Mouse (Mus musculus): Measurements from ENCODE around the gene Paqr3. TPM values are rescaled to one million over a fixed set of nuclear protein-coding genes. Genes with fewer than 3 reads are reported as not detected.

Gene Paqr3
- total and polyA plus RNA-seq, 3 experiments = 3.4 to 6.1 (median 4.2) TPM

DNA sequence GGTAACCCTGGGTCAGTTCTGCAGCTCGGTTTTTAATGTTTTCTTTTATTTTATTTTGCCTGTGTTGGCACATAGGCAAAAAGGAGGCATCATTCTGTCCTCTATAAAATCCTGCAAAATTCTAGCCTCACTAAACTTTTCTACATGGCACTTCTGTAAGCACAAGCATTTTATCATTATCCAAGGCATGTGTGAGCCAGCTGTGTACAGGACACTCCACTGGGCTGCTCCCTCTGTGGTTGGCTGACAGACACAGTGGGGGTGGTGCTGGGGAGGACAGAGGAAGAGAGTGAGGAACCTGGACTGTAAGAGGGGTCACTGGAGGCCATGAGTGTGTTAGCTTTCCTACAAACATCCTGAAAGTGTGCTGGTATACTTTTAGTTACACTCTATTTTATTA lies 49.4 kb downstream of the Paqr3 start:
- Histone ChIP-seq H3K27me3 (replicated peaks) (no peaks in the 10 kb centered on the region), H3K4me2 (ENCODE audit: insufficient read depth, low read depth, poor library complexity, severe bottlenecking) (no peak overlapping the region), H3K4me1 (ENCODE audit: control insufficient read depth in 1 of 2, insufficient read depth in 2 of 2) (no peaks in the 10 kb centered on the region), H3K9ac (ENCODE audit: insufficient read depth, low read depth) (no peak overlapping the region), H3K9me3 (replicated peaks; ENCODE audit: low read length) (no peaks in the 10 kb centered on the region), H3K79me2 (replicated peaks; ENCODE audit: control insufficient read depth, extremely low read depth, insufficient read depth, poor library complexity, severe bottlenecking) (no peaks in the 10 kb centered on the region), H3K36me3 (replicated peaks in 1 of 2; ENCODE audit: control insufficient read depth in 1 of 2, insufficient read depth in 1 of 2, low read length in 1 of 2) (peaks cover 61 to 79% of the 10 kb centered on the region in 2 experiments), H3K4me3 (replicated peaks in 1 of 3; ENCODE audit: low read depth in 2 of 3, low read length in 2 of 3, poor library complexity in 1 of 3) (no peak overlapping the region), H3K27ac (ENCODE audit: insufficient read depth, low read depth) (no peak overlapping the region)
- DNase-seq (ENCODE audit: extremely low read depth) = no peak
- in situ Hi-C loops (cut with MboI; ENCODE audit: low pct_ligation_motif_present, low pct_unique_long_range_greater_than_20kb, low sequenced_read_pairs) = no loop called here
- dilution Hi-C loops (cut with MboI; ENCODE audit: extremely low pct_ligation_motif_present, extremely low pct_unique_long_range_greater_than_20kb, low sequenced_read_pairs) = no loop called here
- TF ChIP-seq ELF1 (IDR thresholded peaks at IDR 0.05; ENCODE audit: low read depth, low read length) = no peak
- TF ChIP-seq KAT2A (IDR thresholded peaks at IDR 0.05; ENCODE audit: insufficient replicate concordance, low read length) = no peak
- TF ChIP-seq SMC3 (IDR thresholded peaks at IDR 0.05; ENCODE audit: low read depth, low read length) = no peak
- TF ChIP-seq RCOR1 (conservative IDR thresholded peaks at IDR 0.05; ENCODE audit: low read depth, low read length) = no peak
- TF ChIP-seq TCF12 (IDR thresholded peaks at IDR 0.05; ENCODE audit: low read depth, low read length) = no peak
- no peak for TF ChIP-seq ZC3H11A (IDR thresholded peaks at IDR 0.05; ENCODE audit: low read depth, low read length)

- Histone ChIP-seq H3K4me1 (ENCODE audit: control insufficient read depth in 1 of 2, insufficient read depth in 2 of 2) (no peaks in the 10 kb centered on the region), H3K4me2 (ENCODE audit: insufficient read depth, low read depth, poor library complexity, severe bottlenecking) (no peak overlapping the region), H3K27ac (ENCODE audit: insufficient read depth, low read depth) (no peak overlapping the region), H3K4me3 (replicated peaks in 1 of 3; ENCODE audit: low read depth in 2 of 3, low read length in 2 of 3, poor library complexity in 1 of 3) (no peak overlapping the region), H3K9ac (ENCODE audit: insufficient read depth, low read depth) (no peak overlapping the region), H3K9me3 (replicated peaks; ENCODE audit: low read length) (no peaks in the 10 kb centered on the region), H3K79me2 (replicated peaks; ENCODE audit: control insufficient read depth, extremely low read depth, insufficient read depth, poor library complexity, severe bottlenecking) (no peaks in the 10 kb centered on the region), H3K36me3 (replicated peaks in 1 of 2; ENCODE audit: control insufficient read depth in 1 of 2, insufficient read depth in 1 of 2, low read length in 1 of 2) (peaks cover 58 to 76% of the 10 kb centered on the region in 2 experiments), H3K27me3 (replicated peaks) (no peaks in the 10 kb centered on the region)
- DNase-seq (ENCODE audit: extremely low read depth) = no peak
- dilution Hi-C loops (cut with MboI; ENCODE audit: extremely low pct_ligation_motif_present, extremely low pct_unique_long_range_greater_than_20kb, low sequenced_read_pairs) = no loop called here
- TF ChIP-seq CHD2 (IDR thresholded peaks at IDR 0.05; ENCODE audit: low read length) (no peak), POLR2AphosphoS2 (IDR thresholded peaks at IDR 0.05; ENCODE audit: low read depth, low read length) (no peak)
- in situ Hi-C loops (cut with MboI; ENCODE audit: low pct_ligation_motif_present, low pct_unique_long_range_greater_than_20kb, low sequenced_read_pairs) = no loop called here
Observed at GRCm38 (mm10) chr5:97060864-97061263, 50.5 kb downstream of the Paqr3 start.

- in situ Hi-C loops (cut with MboI; ENCODE audit: low pct_ligation_motif_present, low pct_unique_long_range_greater_than_20kb, low sequenced_read_pairs) = loop anchor here (10.0 kb wide), 2 partner anchors 142 to 202 kb away; no protein-coding TSS in a partner anchor
- dilution Hi-C loops (cut with MboI; ENCODE audit: extremely low pct_ligation_motif_present, extremely low pct_unique_long_range_greater_than_20kb, low sequenced_read_pairs) = no loop called here
- Histone ChIP-seq H3K36me3 (replicated peaks in 1 of 2; ENCODE audit: control insufficient read depth in 1 of 2, insufficient read depth in 1 of 2, low read length in 1 of 2) (peaks cover 47 to 61% of the 10 kb centered on the region in 2 experiments), H3K9me3 (replicated peaks; ENCODE audit: low read length) (no peaks in the 10 kb centered on the region), H3K27ac (ENCODE audit: insufficient read depth, low read depth) (no peak overlapping the region), H3K4me1 (ENCODE audit: control insufficient read depth in 1 of 2, insufficient read depth in 2 of 2) (peaks cover 4 to 27% of the 10 kb centered on the region in 2 experiments), H3K79me2 (replicated peaks; ENCODE audit: control insufficient read depth, extremely low read depth, insufficient read depth, poor library complexity, severe bottlenecking) (no peaks in the 10 kb centered on the region), H3K4me3 (replicated peaks in 1 of 3; ENCODE audit: low read depth in 2 of 3, low read length in 2 of 3, poor library complexity in 1 of 3) (no peak overlapping the region), H3K27me3 (replicated peaks) (no peaks in the 10 kb centered on the region), H3K4me2 (ENCODE audit: insufficient read depth, low read depth, poor library complexity, severe bottlenecking) (no peak overlapping the region), H3K9ac (ENCODE audit: insufficient read depth, low read depth) (no peak overlapping the region)
- TF ChIP-seq ZNF384 (IDR thresholded peaks at IDR 0.05; ENCODE audit: low read depth, low read length) = no peak
- no peak for TF ChIP-seq CHD1 (IDR thresholded peaks at IDR 0.05; ENCODE audit: low read depth, low read length)
- no peak for TF ChIP-seq MYC (IDR thresholded peaks at IDR 0.05; ENCODE audit: low read depth, low read length)
- no peak for TF ChIP-seq POLR2AphosphoS2 (IDR thresholded peaks at IDR 0.05; ENCODE audit: low read depth, low read length)
- TF ChIP-seq TCF12 (IDR thresholded peaks at IDR 0.05; ENCODE audit: low read depth, low read length) = no peak
- no peak for TF ChIP-seq CTCF (conservative IDR thresholded peaks at IDR 0.05 in 1 of 2, IDR thresholded peaks at IDR 0.05 in 1 of 2; ENCODE audit: low read depth in 2 of 2, low read length in 2 of 2)
- no peak for TF ChIP-seq MAZ (IDR thresholded peaks at IDR 0.05; ENCODE audit: low read depth, low read length)
- TF ChIP-seq TBP (conservative IDR thresholded peaks at IDR 0.05; ENCODE audit: low read depth, low read length) = no peak
- no peak for TF ChIP-seq GABPA (IDR thresholded peaks at IDR 0.05; ENCODE audit: insufficient replicate concordance, low read depth, low read length)
- TF ChIP-seq ZC3H11A (IDR thresholded peaks at IDR 0.05; ENCODE audit: low read depth, low read length) = no peak
- TF ChIP-seq KAT2A (IDR thresholded peaks at IDR 0.05; ENCODE audit: insufficient replicate concordance, low read length) = no peak
- no peak for TF ChIP-seq JUND (conservative IDR thresholded peaks at IDR 0.05; ENCODE audit: low read depth, low read length)
- TF ChIP-seq MEF2A (IDR thresholded peaks at IDR 0.05; ENCODE audit: borderline replicate concordance, low read depth, low read length) = no peak
- no peak for TF ChIP-seq ZKSCAN1 (IDR thresholded peaks at IDR 0.05; ENCODE audit: borderline replicate concordance, low read depth, low read length)
- no peak for TF ChIP-seq NELFE (IDR thresholded peaks at IDR 0.05; ENCODE audit: low read depth, low read length)
- TF ChIP-seq SIN3A (IDR thresholded peaks at IDR 0.05; ENCODE audit: low read length) = no peak
- DNase-seq (ENCODE audit: extremely low read depth) = no peak
Observed at GRCm38 (mm10) chr5:97056791-97057450, 54.5 kb downstream of the Paqr3 start.

All from CH12.LX (cell line).